Mouse (Mus musculus): ENCODE measurements around the gene Tmem236.
"Not testable (repeated sequence)": the region's sequence is repeated elsewhere in the genome, so short reads cannot be mapped to it uniquely, and the experiment has no call there.

Tmem236 gene

DNA sequence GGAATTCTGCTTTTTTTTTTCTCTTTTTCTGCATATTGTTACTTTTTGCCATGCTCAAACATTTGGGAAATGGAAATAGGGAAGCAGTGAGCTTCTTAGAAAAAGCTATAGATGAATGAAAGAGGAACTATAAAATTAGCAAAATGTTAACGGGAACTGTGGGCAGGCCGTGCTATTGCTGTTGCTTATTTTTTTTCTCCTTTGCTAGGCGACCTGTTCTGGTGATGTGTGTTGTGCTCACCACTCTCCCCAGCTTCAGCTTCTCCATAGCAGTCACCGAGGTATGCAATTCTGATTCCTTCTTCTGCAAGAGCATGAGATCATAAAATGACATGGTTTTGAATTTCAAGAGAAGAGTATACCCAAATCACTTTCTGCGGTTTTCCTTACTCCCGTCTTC, 17.7 kb downstream of the Tmem236 start:
- DNase-seq (ENCODE audit: low read depth, low spot score): no peak

- DNase-seq (ENCODE audit: low read depth, low spot score): not testable (repeated sequence)
Measured at GRCm38 (mm10) chr2:14198325-14198903, 24.1 kb downstream of the Tmem236 start.

DNA sequence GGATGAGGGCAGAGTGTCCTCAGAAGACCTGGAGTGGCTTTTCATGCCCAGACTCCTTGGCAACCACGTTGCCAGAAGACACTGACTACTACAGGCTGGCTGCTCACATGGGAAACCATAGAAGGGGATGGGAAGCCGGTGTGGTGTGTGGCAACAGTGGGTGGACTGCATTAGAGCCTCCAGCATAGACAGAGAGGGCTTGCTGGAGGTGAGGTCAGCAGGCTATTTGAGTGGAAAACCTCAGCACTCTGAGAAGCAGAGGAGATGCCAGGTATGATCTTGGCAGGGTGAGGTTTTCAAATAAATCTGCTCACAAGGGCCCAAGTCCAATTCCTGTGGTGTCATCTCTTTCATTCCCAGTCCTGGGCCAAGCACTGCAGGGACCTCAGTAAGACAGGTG, 25.3 kb downstream of the Tmem236 start:
- DNase-seq (ENCODE audit: low read depth, low spot score): no peak

GRCm38 (mm10) chr2:14200879-14201445, 26.6 kb downstream of the Tmem236 start:
- not testable (repeated sequence) for DNase-seq (ENCODE audit: low read depth, low spot score)

DNA sequence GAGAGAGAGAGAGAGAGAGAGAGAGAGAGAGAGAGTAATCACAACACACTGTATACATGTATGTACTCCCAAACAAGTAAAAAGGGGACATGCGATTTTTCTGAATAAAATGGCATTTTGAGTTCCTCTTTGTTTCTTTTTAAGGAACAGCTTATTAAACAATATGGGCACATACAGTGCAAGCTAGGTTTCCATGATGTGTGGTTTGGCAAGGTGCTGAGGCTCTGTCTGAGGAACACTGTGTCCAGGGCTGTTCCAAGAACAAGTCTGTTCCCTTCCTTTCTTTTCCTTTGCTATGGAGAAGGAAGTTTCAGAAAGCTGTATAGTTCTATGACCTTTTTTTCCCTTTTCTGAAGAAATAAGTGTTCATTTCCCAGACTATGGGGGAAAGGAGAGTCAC, 30.0 kb downstream of the Tmem236 start:
- DNase-seq (ENCODE audit: low read depth, low spot score): no peak

GRCm38 (mm10) chr2:14206798-14207197, 32.5 kb downstream of the Tmem236 start:
- no peak for DNase-seq (ENCODE audit: low read depth, low spot score)

- DNase-seq (ENCODE audit: low read depth, low spot score): no peak
Measured at GRCm38 (mm10) chr2:14210731-14211130, 36.4 kb downstream of the Tmem236 start.

- no peak for DNase-seq (ENCODE audit: low read depth, low spot score)
Measured at GRCm38 (mm10) chr2:14211606-14212005, 37.3 kb downstream of the Tmem236 start.

GRCm38 (mm10) chr2:14214764-14215163, 40.4 kb downstream of the Tmem236 start:
- DNase-seq (ENCODE audit: low read depth, low spot score): no peak

- no peak for DNase-seq (ENCODE audit: low read depth, low spot score)
Measured at GRCm38 (mm10) chr2:14216653-14217052, 42.3 kb downstream of the Tmem236 start.

DNA sequence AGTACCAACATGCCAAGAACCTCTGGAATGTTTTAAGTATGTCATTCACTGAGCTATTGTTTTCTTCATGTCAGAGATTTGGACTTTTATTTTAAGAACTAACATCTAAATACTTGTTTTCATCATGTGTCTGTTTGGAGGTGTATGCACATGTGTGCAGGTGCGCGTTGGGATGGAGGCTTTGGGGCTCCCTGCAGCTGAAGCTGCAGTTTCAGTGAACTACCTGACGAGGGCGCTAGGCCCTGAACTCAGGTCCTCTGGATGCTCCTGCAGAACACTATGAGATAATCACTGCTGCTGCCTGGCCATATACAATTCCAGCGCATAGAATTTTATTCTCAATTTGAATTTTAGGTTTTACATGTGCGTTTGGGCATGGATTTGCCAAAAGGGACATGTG, 43.8 kb downstream of the Tmem236 start:
- no peak for DNase-seq (ENCODE audit: low read depth, low spot score)

DNA sequence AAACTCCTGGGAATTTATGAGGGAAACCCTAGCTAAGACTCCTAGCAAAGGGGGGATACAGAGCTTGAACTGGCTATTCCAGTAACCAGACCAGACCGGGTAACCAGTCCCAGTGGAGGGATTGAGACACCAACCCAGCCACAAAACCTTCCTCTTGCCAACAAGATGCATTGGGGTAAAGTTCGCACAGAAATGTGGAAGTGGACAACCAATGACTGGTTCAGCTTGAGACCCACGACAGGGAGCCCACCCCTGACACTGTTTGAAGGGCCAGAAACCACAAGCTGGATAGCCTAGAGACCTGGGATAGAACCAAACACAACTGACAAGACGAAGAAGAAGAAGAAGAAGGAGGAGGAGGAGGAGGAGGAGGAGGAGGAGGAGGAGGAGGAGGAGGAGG, 50.1 kb downstream of the Tmem236 start:
- no peak for DNase-seq (ENCODE audit: low read depth, low spot score)

- DNase-seq (ENCODE audit: low read depth, low spot score): no peak
Measured at GRCm38 (mm10) chr2:14228495-14228894, 54.2 kb downstream of the Tmem236 start.

- no peak for DNase-seq (ENCODE audit: low read depth, low spot score)
Measured at GRCm38 (mm10) chr2:14229149-14229548, 54.8 kb downstream of the Tmem236 start, which contains the start of gene Mrc1. Gene Mrc1 (plus strand): TSS chr2:14229392.

DNA sequence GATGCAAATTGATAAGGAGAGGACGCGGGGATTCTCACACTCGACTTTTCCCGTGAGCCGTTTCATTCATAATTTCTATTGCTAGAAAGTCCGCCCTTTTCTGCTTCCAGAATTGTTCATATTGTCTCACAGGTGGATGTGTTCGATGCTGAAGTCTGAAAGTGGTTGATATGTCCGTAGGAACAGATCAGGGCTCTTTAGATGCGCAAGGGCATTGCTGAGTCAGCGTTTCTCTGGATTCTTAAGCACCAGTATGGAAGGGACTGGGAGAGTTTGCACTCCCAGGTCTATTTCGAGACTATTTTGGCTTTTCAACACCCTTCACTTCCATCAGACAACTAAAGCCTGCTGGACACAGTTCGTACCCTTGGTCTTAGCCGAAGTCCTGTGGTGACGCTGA, 55.7 kb downstream of the Tmem236 start:
- DNase-seq (ENCODE audit: low read depth, low spot score): no peak

- DNase-seq (ENCODE audit: low read depth, low spot score): no peak
Measured at GRCm38 (mm10) chr2:14232897-14233296, 58.6 kb downstream of the Tmem236 start.

- DNase-seq (ENCODE audit: low read depth, low spot score): no peak
Measured at GRCm38 (mm10) chr2:14233983-14234382, 59.7 kb downstream of the Tmem236 start.

GRCm38 (mm10) chr2:14235319-14235718, 61.0 kb downstream of the Tmem236 start:
- no peak for DNase-seq (ENCODE audit: low read depth, low spot score)

- DNase-seq (ENCODE audit: low read depth, low spot score): no peak
Measured at GRCm38 (mm10) chr2:14236920-14237319, 62.6 kb downstream of the Tmem236 start.

GRCm38 (mm10) chr2:14237723-14238122, 63.4 kb downstream of the Tmem236 start:
- no peak for DNase-seq (ENCODE audit: low read depth, low spot score)

GRCm38 (mm10) chr2:14239151-14239550, 64.8 kb downstream of the Tmem236 start:
- DNase-seq (ENCODE audit: low read depth, low spot score): no peak

GRCm38 (mm10) chr2:14244157-14244556, 69.8 kb downstream of the Tmem236 start:
- DNase-seq (ENCODE audit: low read depth, low spot score): no peak

- DNase-seq (ENCODE audit: low read depth, low spot score): no peak
Measured at GRCm38 (mm10) chr2:14244668-14245067, 70.3 kb downstream of the Tmem236 start.
